Mouse (Mus musculus) spleen, adult 2 months (tissue): Measurements from ENCODE around the gene Slc22a23. TPM values are rescaled to one million over a fixed set of nuclear protein-coding genes. Genes with fewer than 3 reads are reported as not detected.
A peak's percentile ranks its signal among the peaks of the same experiment; 100 is the strongest.
"Not testable (repeated sequence)": the region's sequence is repeated elsewhere in the genome, so short reads cannot be mapped to it uniquely, and the experiment has no call there.

Experiments used
- DNase-seq, 2 experiments: peaks; one replicate each; pipeline versions ENCODE4 v3.0.0 to v3.0.0-alpha.2; 2012 to 2021; ENCODE audit warnings: low spot score in 2 of 2, low read depth in 1 of 2
- H3K27ac ChIP-seq: fragments of 200-500 bp; 2 replicates; pipeline ENCODE4 v1.5.1; 2012; ENCODE audit warnings: low read length, inconsistent platforms; ENCODE audit not compliant: insufficient read depth
- H3K27me3 ChIP-seq: fragments of 200-500 bp; 2 replicates; pipeline ENCODE4 v1.6.1; 2012; ENCODE audit warnings: mild to moderate bottlenecking, moderate library complexity, low read length, inconsistent platforms; ENCODE audit not compliant: control insufficient read depth, insufficient read depth
- H3K36me3 ChIP-seq: fragments of 200-500 bp; 2 replicates; pipeline ENCODE4 v1.6.1; 2012; ENCODE audit warnings: mild to moderate bottlenecking, low read length, inconsistent platforms; ENCODE audit not compliant: control insufficient read depth, insufficient read depth
- H3K4me1 ChIP-seq: fragments of 200-500 bp; 2 replicates; pipeline ENCODE4 v1.6.1; 2011; ENCODE audit warnings: inconsistent platforms; ENCODE audit not compliant: control insufficient read depth, insufficient read depth, insufficient read length
- H3K4me3 ChIP-seq: fragments of 200-500 bp; 2 replicates; pipeline ENCODE4 v1.5.1; 2011; ENCODE audit warnings: mild to moderate bottlenecking, inconsistent platforms; ENCODE audit not compliant: insufficient read depth, insufficient read length; ENCODE audit errors: extremely low read depth
- CTCF ChIP-seq: fragments of 200-500 bp; IDR thresholded peaks from 2 replicates; pipeline ENCODE4 v1.5.1; 2011; ENCODE audit warnings: mild to moderate bottlenecking, inconsistent platforms; ENCODE audit not compliant: insufficient read depth, insufficient read length, insufficient replicate concordance; ENCODE audit errors: extremely low read depth
- POLR2A ChIP-seq: fragments of 200-500 bp; IDR thresholded peaks from 2 replicates; pipeline ENCODE4 v1.6.1; 2011; ENCODE audit warnings: low read depth, low read length, inconsistent platforms
- WGBS: fragments of 180-500 bp; shearing (Covaris S2); methylation state at CpG from one replicate; pipeline ENCODE4 v1.1.7; 2018; 5-methylcytosine and 5-hydroxymethylcytosine counted together
- polyA plus RNA-seq: library from polyadenylated mRNA; depleted of rRNA; stranded (reverse); fragments of >200 nt; gene quantifications from 2 replicates; pipeline ENCODE4 v1.2.3, GENCODE M21; 2012; rRNA removed

The Slc22a23 gene
- 10.0 and 11.1 TPM in 2 replicates for polyA plus RNA-seq

DNA sequence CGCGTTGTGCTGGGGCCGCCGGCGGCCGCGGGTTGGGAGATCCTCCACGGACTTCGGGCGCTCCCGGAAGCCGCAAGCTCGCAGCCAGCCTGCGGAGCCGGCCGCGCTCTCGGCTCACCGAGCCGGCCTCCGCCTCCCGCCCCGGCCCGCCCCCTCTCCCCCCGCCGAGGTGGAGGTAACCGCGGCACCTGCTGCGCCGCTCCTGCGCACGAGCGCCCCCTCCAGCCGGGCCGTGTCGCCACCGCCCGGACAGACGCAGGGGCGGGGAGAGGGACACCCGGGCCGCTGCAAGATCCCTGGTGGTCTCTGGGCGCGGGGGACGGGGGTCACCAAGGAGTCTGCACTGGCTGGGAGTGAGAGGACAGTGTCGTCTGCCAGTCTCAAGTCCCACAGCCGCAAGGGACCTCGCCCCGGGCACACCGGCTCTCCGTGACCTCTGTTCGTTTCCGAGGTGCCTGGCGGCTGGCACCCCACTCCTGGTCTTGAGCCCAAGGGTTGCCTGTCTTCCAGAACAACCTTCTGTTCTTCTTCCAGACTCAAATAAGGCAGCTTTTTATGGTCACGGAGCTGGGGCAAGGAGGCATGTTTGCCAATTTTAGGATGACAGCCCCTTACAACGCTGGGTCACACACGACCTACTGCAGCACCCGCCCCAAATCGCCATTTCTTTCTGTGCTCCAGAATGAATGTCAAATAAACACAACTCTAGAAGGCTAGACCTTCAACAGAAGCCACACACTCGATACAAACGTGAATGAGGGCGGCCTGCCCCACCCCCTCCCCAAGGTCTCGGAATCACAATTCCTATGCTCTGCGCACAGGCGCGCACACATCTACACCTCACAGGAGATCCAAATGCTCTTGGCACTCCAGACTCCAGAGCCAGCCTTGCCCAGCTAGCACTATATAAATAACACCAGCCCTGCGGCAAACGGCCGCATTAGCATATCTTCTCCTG, at the start of gene Slc22a23:
Gene Slc22a23 (minus strand): TSS at position 55 of the 958 bp plus-strand sequence.
- Histone ChIP-seq H3K36me3 (no peaks in the 10 kb centered on the region), H3K4me3 (peak within 1 kb of the TSS; percentile 46), H3K27me3 (peaks cover 22% of the 10 kb centered on the region), H3K27ac (peak within 1 kb of the TSS; percentile 21; the same call in 1 of the 2 replicates), H3K4me1 (peaks cover 8% of the 10 kb centered on the region)
- WGBS: 14% methylated on average over 50 of the region's 69 CpGs
- DNase-seq: peak in 1 of 2 experiments; percentile 51
- peak; percentile 21; the same call in 1 of the 2 replicates for TF ChIP-seq CTCF
- TF ChIP-seq POLR2A: no peak

DNA sequence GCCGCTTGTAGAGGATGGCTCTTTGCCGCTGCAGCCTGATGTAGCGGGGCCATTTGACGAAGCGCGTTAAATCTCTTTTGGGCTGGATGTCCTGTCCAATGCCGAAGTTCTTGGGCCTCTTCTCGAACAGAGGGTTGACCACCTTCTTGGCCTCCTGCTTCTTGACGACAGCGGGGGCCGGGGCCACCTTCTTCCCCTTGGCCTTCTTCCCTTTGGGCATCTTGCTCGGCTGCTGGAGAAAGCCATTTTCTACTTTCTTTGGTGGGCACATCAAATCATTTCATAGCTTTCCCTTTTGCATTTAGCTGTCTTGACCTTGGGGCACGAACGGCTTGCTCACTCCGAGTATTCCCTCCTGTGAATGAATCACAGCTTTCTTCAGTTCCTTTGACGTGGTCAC, 49.3 kb upstream of the Slc22a23 start:
- H3K36me3 ChIP-seq, H3K27me3 ChIP-seq, H3K27ac ChIP-seq, H3K4me3 ChIP-seq, H3K4me1 ChIP-seq, DNase-seq: not testable (repeated sequence)
- 86% methylated on average over 14 of the region's 16 CpGs for WGBS

DNA sequence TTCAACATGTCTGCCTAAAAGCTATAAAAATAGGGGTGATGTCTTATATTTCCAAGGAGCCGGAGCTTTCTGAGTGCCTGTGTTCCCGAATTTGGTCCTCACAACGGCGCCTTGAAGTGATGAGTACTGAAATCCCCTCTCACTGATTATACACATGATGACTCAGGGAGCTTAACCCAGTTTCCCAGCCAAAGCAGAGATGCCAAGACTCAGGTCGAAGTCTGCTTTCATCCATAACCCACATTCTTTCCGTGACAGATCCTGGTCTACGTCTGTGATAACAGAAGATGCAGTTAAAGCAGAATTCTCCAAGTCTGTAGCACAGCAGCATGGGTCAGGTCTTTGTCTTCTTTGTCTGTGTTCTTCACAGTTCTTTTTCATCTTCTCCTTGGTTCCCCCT, 47.4 kb upstream of the Slc22a23 start:
- WGBS: 82% methylated on average over 7 of the region's 7 CpGs
- TF ChIP-seq CTCF: no peak
- TF ChIP-seq POLR2A: no peak
- no peaks in the 10 kb centered on the region for H3K27me3 ChIP-seq
- no peak for DNase-seq
- no peak overlapping the region for H3K27ac ChIP-seq
- H3K4me1 ChIP-seq: no peaks in the 10 kb centered on the region
- H3K36me3 ChIP-seq: no peaks in the 10 kb centered on the region
- H3K4me3 ChIP-seq: no peak overlapping the region

DNA sequence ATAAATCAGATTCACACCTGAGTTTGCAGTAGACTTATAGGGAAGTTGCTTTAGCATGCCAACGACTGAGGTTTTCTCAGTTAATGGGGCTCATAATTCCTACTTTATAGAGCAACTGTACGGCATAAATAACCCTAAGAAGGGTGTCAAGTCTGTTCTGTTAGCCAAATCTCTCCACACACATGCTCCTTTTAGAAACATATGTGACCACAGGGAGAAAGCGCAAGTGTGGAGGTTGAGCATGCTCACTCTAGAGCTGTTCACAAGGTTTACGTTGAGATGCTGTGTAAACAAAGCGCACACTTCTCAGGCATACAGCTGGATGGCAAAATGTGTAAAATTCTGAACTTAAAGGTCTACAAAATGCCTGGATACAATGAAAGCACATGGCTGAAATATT, 43.2 kb upstream of the Slc22a23 start:
- no peak overlapping the region for H3K27ac ChIP-seq
- WGBS: 84% methylated on average over 5 of the region's 5 CpGs
- no peak for TF ChIP-seq CTCF
- no peak for TF ChIP-seq POLR2A
- no peaks in the 10 kb centered on the region for H3K36me3 ChIP-seq
- no peak for DNase-seq
- H3K27me3 ChIP-seq: no peaks in the 10 kb centered on the region
- no peak overlapping the region for H3K4me3 ChIP-seq
- no peaks in the 10 kb centered on the region for H3K4me1 ChIP-seq

DNA sequence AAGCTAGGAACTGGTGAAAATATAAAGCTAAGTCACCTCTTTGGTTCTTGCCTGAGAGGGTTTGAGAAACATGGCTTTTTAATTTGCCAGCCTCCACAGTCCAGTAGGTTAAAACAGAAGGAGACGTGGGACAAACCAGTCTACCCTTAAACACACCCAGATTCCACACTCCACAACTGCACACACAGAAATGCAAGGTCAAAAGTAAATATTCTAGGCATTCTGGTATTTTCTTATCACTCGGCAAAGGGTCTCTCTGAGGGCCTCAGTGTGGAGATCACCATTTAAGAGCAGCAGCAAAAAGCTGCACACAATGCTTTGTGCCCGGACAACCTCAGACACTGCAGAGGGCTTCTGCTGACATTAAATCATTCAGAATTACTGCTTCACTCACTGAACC, 38.4 kb upstream of the Slc22a23 start:
- H3K27me3 ChIP-seq: no peaks in the 10 kb centered on the region
- TF ChIP-seq CTCF (no peak), POLR2A (no peak)
- no peak overlapping the region for H3K4me3 ChIP-seq
- no peak overlapping the region for H3K27ac ChIP-seq
- H3K4me1 ChIP-seq: no peaks in the 10 kb centered on the region
- no peak for DNase-seq
- no peaks in the 10 kb centered on the region for H3K36me3 ChIP-seq
- 89% methylated on average over 3 of the region's 3 CpGs for WGBS

DNA sequence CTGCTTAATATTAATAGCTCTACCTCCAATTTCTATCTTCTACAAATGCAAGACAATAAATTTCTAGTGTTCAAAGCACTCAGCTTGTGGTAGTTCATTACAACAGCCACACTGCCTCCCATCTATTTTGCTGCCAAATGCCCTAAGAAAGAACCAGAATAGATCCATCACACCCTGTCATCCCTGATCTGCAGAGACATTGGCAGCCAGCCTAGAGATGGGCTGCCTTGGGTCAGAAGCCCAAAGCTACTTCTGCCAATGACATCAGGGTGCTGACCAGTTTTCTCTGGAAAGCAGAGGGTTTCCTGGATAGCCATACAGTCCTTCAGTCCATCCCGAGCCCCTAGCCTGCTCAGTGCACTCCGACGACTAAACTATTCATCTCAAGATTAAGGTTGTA, 33.9 kb upstream of the Slc22a23 start:
- no peak overlapping the region for H3K27ac ChIP-seq
- H3K4me1 ChIP-seq: no peaks in the 10 kb centered on the region
- DNase-seq: no peak
- no peak overlapping the region for H3K4me3 ChIP-seq
- WGBS: 88% methylated on average over 3 of the region's 3 CpGs
- TF ChIP-seq POLR2A: no peak
- TF ChIP-seq CTCF: no peak
- H3K36me3 ChIP-seq: no peaks in the 10 kb centered on the region
- H3K27me3 ChIP-seq: no peaks in the 10 kb centered on the region

DNA sequence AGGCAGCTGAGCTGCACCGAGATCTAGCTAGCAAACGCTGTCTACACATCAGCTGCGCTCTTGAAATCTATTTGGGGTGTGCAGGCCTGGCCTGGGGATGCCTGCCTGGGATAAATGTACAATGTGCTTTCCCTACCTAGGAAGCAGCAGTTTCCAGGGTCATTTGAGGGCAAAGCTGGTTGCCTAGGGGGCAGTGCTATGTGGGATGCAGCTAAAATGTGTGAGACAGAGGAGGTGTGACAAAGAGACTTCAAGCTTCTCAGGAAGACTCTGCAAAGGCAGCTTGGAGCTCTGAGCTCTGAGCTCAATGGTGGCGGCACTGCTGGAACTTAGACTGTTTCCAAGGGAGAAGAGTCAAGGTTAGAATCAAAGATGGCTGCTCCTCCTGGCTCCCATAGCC, 30.2 kb upstream of the Slc22a23 start:
- Histone ChIP-seq H3K27me3 (no peaks in the 10 kb centered on the region), H3K4me3 (no peak overlapping the region), H3K36me3 (no peaks in the 10 kb centered on the region), H3K27ac (no peak overlapping the region), H3K4me1 (no peaks in the 10 kb centered on the region)
- 88% methylated on average over 4 of the region's 4 CpGs for WGBS
- no peak for DNase-seq
- no peak for TF ChIP-seq POLR2A
- no peak for TF ChIP-seq CTCF
